Mouse (Mus musculus) neutrophil, adult 5-6 weeks (primary cell): ENCODE measurements around the gene Nosip. TPM values are rescaled to one million over a fixed set of nuclear protein-coding genes. Genes with fewer than 3 reads are reported as not detected.
"Not testable (repeated sequence)": the region's sequence is repeated elsewhere in the genome, so short reads cannot be mapped to it uniquely, and the experiment has no call there.

ENCODE experiments used
- ATAC-seq: fragments of 151-379, 151-347 bp; 2 replicates; pipeline ENCODE4 v1.8.0; 2017; ENCODE audit warnings: mild to moderate bottlenecking, moderate TSS enrichment; ENCODE audit not compliant: insufficient number of reproducible peaks, poor library complexity, low FRiP score, severe bottlenecking; ENCODE audit errors: extremely low read depth
- total RNA-seq: library from RNA; stranded (forward); fragments of 200-1000 nt; gene quantifications from 2 replicates; pipeline ENCODE4 v1.2.3, GENCODE M21; 2017

Gene Nosip
- total RNA-seq, 1 experiment from 2014 or later = 50.7 TPM

DNA sequence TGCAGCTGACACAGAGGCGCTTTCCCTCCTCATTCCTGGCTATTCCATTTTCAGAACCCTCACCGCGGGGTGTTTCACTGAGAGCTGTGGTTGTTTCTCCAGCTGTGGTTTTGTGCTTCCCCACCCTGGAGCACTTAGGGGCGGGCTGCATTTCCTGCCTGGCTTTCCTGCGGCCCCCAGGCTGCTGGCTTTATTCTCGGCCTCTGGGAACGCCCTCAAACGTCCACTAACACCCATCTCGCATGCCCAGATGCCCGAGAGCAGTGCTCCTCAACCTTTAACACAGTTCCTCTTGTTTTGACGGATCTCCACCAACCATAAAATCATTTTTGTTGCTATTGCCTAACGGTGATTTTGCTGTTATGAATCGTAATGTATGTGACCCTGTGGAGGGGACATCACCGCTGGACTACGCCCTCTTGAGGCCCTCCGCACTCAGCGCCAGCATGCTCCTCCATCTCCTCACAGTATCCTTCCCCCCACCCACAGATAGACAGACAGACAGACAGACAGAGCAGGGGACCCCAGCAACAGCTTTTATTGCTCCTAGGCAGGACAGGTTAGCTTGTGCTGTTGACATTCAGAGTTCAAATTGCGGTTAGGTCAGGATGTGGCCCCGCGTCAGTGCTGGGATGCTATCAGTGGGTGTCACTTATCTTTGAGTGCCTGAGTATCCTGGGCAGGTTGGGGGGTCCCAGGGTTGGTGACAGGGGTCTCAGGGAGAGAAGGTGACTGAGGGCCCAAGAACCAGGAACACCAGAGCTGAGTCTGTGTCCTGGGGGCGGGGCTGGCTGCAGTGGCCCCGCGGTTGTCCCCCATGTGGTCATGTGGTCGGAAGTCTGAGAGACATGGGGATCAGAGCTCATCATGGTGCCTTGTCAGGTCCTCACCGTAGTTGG is 20.4 kb downstream of the Nosip start:
- ATAC-seq = peak; percentile 45; the same call in 1 of the 2 replicates

DNA sequence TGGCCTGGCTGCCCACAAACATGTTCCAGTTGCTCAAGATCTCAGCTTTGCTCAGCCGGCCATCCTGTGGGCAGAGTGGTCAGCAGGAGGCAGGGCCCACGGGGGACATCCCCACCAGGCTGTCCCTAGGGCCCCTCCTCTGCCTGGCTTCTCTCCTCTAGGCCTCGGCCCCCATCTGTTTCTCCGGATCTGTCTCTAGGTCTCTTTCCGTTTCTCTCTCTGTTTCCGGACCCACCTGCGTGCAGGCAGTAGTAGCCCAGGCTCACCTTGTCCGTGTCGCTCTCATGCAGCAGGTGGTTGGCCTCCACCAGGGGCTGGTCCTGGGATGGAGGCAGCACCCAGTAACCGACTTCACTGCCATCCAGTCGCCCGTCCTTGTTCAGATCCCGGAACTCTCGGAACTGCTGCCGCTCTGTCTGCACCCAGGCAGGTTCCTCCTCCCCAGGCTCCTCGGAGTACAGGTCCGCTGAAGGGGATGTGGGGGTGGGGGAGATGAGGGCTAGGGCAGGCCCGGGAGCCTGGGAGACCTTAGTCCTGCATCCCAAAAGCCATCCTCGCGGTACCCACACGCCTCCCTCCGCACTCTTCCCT is 21.2 kb downstream of the Nosip start:
- no peak for ATAC-seq

DNA sequence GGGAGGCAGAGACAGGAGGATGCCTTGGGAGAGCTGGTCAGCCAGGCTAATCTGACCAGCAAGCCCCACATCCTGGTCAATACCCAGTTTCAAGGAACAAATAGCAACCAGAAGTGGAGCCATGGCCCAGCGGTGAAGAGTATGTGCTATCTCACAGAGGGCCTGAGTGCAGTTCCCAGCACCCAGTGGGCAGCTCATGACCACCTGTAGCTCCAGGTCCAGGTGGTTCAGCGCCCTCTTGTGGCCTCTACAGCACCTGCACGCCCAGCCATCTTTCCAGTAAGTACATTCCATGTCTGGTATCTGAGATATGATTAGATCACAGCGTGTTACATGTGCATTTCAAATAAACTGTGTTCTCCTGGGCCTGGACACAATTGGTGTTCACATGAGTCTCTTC is 23.9 kb downstream of the Nosip start:
- ATAC-seq = no peak

DNA sequence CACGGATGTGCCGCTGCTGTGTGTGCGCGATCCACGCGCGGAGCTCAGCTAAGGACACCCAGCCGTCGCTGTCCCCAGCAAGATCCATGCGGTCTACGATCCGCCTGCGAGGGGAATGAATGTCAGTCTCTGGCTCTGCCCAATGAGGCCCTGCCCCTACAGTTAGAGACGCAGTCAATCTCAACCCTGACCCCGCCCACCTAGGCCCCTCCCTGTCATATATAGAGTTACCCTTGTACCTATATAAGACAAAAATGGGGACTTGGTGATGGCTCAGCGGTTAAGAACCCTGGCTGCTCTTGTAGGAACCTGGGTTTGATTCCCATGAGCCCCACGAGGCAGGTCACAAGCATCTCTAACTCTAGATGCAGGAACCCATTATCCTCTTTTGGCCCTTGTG is 26.4 kb downstream of the Nosip start:
- no peak for ATAC-seq

DNA sequence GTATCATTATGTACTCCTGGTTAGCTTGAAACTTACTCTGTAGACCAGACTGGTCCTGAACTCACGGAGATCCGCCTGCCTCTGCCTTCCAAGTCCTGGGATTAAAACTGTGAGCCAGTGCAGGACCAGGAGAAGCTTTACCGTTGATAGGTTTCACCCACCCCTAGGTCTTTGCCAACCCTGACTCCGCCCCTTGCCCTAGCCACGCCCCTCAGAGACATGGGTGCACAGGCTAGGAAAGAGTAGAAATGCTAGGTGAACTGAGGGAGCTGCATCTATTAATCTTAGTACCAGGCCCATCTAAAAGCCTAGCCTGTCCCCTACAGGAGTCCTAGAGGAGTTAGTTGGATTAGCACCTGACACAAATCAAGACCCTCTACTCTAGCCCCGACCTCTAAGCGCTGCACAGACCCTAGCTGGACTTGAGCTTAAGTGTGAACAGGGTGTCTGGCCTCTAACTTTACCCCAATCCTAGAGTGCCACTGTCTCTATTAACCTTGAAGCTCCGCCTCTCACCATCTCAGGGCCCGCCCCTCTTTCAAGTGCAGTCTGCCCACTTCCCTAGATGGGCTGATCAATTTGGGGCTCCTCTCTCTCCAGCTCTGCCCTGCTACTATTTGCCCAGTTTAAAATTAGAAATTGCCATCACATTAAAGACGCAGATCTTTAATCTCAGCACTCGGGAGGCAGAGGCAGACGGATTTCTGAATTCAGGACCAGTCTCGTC is 28.2 kb downstream of the Nosip start:
- no peak for ATAC-seq

DNA sequence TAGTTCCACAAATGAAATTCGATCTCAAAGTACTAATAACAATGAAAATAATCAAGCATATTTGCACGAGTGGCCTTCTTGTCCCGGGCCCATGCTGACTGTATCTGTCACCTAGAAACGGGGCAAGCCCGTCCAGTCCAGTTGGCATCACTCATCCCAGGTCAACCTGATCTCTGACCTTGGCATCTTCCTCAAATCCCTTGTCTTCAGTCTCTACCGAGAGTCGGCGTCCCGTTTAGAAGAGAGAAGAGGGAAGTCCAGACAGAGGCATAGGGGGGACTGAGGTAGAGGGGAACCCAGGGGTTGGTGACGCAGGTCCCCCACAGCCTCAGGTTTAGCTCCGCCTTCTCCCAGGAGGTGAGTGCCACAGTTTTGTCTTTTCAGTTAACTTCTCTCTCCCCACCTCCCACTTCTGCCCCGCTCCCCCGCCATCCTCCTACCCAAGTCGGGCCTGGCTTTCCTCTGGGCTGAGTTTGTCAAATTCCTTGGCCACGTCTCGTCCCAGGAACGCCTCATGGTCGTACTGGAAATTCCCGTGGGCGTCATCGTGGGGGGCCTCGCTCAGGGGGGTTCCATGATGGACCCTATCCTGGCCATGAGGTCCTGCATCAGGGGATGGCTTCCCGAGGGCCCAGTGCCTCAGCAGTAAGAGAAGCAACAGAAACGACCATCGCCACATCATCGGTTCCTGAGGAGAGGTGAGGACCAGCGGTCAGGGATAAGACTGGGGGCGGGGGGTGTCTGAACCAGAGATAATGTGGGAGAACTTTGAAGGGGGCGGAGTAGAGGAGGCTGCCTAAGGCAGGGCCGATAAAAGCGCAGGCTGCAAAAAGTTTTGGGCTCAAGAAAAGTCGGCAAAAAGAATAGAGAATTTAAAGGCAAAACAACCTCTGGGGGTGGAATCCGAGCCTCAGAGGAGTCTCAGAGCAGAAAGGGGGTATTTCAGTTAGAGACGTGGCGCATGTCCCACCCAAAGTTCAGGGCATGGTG is 29.1 kb downstream of the Nosip start:
- peak; percentile 63 for ATAC-seq

DNA sequence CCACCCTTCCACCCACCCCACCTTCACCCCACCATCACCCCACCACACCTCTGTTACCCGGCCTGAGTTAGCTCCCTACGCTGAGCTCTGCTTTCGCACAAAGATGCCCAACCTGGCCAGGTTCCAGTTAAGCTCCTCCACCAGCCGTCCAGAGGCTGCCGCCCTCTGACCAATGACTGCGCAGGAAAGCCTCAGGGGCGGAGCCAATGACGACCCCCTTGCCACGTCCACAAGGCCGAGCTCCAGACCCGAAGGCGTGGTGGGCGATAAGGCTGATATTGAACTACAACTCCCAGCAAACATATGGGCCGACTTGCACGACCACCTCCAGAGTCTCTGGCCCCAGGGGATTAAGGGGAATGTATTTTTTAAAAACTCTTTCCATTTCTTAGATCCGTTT is 29.8 kb downstream of the Nosip start, which contains the start of gene Rcn3:
Gene Rcn3, minus strand, starts transcription at position 174 of the 400 bp plus-strand sequence.
- no peak for ATAC-seq

DNA sequence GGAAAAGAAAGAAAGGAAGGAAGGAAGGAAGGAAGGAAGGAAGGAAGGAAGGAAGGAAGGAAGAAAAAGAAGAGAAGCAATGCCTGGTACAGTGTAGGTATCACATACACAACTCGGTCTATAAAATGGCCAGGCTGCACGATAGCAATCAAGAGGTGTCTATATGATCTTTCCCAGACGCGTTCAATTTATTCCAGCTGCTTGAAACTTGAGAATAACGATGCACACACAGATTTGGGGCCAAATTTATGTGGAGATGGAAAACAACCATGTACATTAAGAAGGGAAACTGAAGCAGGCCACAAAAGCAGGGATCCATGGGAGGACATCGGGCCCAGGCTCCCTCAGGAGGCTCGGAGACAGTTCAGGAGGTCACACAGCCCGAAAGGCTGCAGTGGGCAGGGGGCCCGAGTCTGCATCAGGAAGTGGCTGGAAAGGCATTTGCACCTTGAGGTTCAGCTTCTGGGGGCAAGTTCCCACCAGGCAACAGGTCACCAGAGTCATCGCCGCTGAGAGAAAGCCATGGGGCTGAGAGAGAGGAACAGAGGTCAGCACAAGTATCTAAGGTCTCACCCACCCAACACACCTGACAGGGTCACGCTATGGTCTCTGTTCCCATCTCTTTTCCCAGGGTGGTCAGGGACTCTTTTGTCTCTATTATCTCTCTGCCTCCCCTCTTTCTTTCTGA is 30.7 kb downstream of the Nosip start:
- ATAC-seq = no peak

DNA sequence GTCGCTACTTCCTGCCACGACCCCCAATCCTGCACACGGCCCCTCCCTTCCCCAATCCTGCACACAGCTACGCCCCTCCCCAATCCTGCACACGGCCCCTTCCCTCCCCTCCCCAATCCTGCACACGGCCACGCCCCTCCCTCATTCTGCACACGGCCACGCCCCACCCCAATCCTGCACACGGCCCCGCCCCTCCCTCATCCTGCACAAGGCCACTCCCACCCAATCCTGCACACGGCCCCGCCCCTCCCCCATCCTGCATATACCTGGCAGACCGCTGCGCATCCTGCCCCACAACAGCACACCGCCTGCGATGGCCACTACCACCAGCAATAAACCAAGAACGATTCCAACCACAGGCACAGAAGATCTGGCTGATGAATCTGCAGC is 31.3 kb downstream of the Nosip start:
- no peak for ATAC-seq

DNA sequence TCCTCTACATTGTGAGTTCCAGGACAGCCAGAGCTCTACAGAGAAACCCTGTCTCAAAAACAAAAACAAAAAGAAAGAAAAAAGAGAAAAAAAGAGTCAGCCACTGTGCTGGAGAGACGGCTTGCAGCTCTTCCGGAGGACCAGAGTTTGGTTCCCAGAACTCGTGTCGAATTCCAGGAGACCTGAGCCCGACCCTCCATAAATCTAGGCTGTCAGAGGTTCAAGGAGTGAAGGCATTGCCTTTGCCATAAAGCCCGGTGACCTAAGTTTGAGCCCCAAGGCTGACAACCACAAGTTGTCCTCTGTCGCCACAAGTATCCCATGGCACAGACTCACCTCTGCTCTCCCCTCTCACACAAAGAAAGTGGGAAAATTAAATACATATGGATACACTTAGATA is 31.9 kb downstream of the Nosip start:
- no peak for ATAC-seq

DNA sequence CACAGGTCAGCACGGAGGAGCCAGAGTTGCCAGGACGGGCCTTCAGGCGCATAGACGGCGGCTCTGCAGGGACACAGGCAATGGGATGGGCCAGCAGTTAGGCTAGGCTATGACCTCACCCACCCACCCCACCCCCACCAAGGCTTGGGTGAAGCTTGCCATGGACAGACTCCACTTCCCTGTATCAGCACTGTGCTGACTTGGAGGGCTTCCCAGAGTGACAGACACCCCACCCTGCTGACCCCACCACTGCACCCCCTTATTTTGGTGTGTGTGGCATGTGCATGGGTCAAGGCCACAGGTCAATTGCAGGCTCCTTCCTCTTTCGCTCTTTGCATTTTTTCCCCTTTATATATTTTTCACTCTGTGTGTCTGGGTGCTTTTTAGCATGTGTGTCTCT is 33.1 kb downstream of the Nosip start:
- ATAC-seq = no peak

DNA sequence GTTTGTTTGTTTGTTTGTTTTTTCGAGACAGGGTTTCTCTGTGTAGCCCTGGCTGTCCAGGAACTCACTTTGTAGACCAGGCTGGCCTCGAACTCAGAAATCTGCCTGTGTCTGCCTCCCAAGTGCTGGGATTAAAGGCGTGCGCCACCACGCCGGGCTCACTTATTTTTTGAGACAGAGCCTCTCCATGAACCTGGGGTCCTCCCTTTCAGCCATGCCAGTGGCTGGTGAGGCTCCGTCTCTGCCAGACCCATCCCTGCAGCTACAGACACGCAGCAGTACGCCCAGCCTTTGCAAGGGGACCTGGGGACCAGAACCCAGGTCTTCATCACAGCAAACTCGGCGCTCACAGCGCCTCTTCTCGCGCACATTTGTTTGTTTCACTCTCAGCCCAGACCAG is 33.7 kb downstream of the Nosip start:
- ATAC-seq = not testable (repeated sequence)

DNA sequence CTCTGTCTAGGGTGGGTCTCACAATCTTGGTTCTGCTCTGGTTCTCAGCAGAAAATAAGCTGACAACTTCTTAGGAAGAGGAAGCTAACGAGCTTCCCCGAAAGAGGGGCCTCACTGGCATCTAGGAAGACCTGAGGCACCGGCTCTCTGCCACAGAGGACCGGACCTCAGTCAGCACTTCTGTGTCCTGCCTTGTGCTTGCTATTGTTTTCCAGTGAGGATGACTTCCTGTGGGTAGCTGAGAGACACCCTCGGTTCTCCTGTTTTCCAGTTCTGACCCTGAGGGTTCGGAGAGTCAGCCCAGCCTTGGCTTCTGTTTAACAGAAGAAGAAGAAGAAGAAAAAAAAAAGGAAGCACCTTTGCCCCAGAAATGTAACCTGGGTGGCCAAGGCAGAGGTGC is 35.2 kb downstream of the Nosip start:
- no peak for ATAC-seq

DNA sequence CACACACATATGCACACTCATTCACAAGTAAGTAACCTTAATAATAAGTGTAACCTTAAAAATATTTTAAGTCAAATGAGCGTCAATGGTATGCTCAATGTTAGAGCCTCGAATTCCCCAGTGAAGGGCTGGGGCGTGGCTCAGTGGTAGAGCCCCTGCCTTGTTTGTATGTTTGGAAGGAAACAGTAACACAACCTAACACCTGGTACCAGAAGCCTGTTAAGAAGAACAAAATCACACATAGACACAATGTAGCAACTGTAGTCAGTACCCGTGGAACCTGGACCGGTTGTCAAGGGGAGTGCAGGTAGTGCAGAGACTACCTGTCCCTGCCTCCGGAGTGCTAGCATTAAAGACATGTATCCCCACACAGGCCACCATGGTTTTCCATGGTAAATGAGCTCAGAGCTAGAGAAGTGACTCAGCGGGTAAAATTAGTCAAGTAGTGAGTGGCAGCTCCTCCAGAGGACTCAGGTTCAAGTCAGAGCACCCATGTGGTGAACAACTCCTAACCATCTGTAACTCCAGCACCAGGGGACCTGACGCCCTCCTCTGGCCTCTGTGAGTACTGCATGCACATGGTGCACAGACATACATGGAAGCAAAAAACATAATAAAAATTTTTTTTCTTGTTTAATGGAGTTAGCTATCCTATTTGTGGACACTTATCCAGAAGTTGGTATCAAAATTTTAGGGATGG is 36.5 kb downstream of the Nosip start:
- ATAC-seq = no peak

DNA sequence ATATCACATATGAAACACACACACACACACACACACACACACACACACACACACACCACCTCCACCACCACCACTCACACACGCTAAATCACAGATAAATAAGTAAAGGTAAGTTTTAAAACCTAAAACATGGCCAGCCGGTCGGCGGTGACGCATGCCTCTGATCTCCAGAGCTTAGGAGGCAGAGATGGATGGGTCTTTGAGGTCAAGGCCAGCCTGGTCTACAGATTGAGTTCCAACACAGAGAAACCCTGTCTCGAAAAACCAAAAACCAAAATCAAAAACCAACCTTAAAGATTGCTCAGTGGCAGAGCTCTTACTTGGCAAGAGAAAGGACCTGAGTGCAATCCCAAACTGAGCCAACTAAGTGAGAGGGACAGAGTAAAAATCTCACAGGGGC is 37.8 kb downstream of the Nosip start:
- no peak for ATAC-seq

DNA sequence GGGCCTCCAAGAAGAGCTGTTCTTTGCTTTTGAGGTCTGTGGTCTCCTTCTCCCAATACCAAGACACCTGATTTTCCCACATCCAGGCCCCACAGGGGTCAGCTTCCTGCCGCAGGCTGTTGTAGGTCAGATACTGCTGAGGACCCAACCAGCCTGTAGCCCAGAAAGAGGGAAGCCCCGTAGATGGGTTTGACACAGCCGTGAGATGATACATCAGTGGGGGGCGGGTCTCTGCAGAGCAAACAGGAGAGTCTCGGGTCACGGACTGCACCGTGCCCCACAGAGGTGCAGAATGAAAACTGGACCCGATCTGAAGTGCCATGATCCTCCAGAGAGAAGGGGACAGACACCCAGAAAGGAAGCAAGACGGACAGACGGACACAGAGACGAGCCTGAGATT is 40.2 kb downstream of the Nosip start:
- ATAC-seq = no peak

DNA sequence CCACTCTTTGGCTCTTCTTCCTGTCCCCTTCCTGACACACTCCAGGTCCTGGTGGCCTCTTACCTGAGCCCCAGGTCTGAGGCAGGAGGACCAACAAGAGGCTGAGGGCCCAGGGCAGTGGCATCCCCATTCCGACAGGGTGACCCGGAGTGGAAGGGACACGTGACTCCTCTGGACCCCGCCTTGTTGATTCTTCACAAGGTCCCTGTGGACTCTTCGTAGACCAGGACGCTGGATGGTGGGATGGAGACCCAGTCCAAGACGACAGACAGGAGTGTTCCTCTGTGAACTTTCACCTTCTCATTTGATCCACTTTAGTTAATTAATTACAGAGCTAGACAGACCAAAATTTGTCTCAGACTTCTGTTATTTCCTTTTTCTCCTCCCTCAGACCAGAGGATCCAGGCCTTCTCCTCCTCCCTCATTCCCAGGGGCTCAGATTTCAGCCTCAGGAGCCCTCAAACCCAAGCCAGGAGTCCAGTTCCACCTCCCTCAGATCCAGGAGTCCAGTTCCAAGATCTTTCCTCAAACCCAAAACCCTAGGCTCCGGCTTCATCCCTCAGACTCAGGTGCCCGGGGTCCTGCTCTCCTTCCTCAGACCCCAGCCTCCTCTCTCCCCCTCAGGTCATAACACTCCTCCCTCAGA is 40.8 kb downstream of the Nosip start:
- no peak for ATAC-seq
